Mouse (Mus musculus) intestine, postnatal 0 days (tissue): ENCODE measurements at regions not wholly inside any gene's neighbourhood (a gene's known extent, or its start where the extent isn't known, plus 50 kb on each side); places are given as distances from the start of the nearest gene placed in this dataset.
A peak's percentile ranks its signal among the peaks of the same experiment; 100 is the strongest.

Experiments used
- ATAC-seq: fragments of 200-750 bp; cut with Nextera tagmentation; 2 replicates; pipeline ENCODE4 v1.8.0; 2017; ENCODE audit warnings: mild to moderate bottlenecking, moderate TSS enrichment, moderate library complexity
- H3K27ac ChIP-seq: fragments of 300-500 bp; sonication (generic); 2 replicates; pipeline ENCODE4 v1.5.1; 2014; ENCODE audit warnings: mild to moderate bottlenecking, low read depth, low read length, moderate library complexity
- H3K27me3 ChIP-seq: fragments of 300-500 bp; sonication (generic); replicated peaks from 2 replicates; pipeline ENCODE4 v1.6.1; 2014; ENCODE audit warnings: low read length, mixed read lengths; ENCODE audit not compliant: control insufficient read depth, insufficient read depth
- H3K36me3 ChIP-seq: fragments of 300-500 bp; sonication (generic); 2 replicates; pipeline ENCODE4 v1.6.1; 2014; ENCODE audit warnings: mild to moderate bottlenecking, moderate library complexity; ENCODE audit not compliant: control insufficient read depth, insufficient read depth
- H3K4me1 ChIP-seq: fragments of 300-500 bp; sonication (generic); replicated peaks from 2 replicates; pipeline ENCODE4 v1.6.1; 2014; ENCODE audit warnings: antibody characterized with exemption, low read length, mixed read lengths; ENCODE audit not compliant: control insufficient read depth, insufficient read depth
- H3K4me2 ChIP-seq: fragments of 300-500 bp; sonication (generic); replicated peaks from 2 replicates; pipeline ENCODE4 v1.6.1; 2014; ENCODE audit warnings: low read depth, mild to moderate bottlenecking, moderate library complexity
- H3K4me3 ChIP-seq: fragments of 300-500 bp; sonication (generic); 2 replicates; pipeline ENCODE4 v1.5.1; 2014; ENCODE audit warnings: low read depth, low read length
- H3K9ac ChIP-seq: fragments of 300-500 bp; sonication (generic); 2 replicates; pipeline ENCODE4 v1.6.1; 2014; ENCODE audit warnings: mild to moderate bottlenecking, low read depth, low read length
- H3K9me3 ChIP-seq: fragments of 300-500 bp; sonication (generic); 2 replicates; pipeline ENCODE4 v1.6.1; 2016; ENCODE audit warnings: mixed run types; ENCODE audit not compliant: control insufficient read depth
- CTCF ChIP-seq: sonication (generic); IDR thresholded peaks from 2 replicates; pipeline ENCODE4 v1.5.1; 2016; ENCODE audit warnings: low read depth, mild to moderate bottlenecking, control low read depth, antibody characterized with exemption, moderate library complexity
- WGBS: fragments of 180-500 bp; shearing (Covaris S2); extraction: QIAGEN DNeasy Blood & Tissue Kit; methylation state at CpG from one replicate; pipeline ENCODE4 v1.1.7; 2014; 5-methylcytosine and 5-hydroxymethylcytosine counted together

DNA sequence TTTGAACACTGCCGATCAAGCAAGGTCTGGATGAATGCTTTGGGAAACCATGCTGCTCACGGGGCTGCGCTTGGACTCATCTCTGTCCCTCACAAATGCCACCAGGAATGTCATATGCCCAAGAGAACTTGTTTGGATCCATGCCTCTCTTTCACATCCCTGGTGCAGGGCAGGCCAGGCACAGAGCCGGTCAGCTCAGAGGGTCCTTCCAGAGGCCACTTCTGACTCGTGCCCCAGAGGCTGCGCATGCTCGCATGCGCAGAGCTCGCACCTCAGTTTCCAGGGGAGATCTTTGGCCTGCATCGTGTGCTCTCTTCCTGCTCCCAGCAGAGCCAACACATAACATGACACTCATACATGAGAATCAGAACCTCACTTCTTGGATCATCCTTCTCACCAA lies 111.1 kb downstream of the Tfap2c start:
- no peaks in the 10 kb centered on the region for H3K36me3 ChIP-seq
- no peaks in the 10 kb centered on the region for H3K9me3 ChIP-seq
- no peak overlapping the region for H3K27ac ChIP-seq
- ATAC-seq = no peak
- H3K9ac ChIP-seq = no peak overlapping the region
- 76% methylated on average over 10 of the region's 10 CpGs for WGBS
- H3K4me3 ChIP-seq = no peak overlapping the region
- no peak for TF ChIP-seq CTCF
- H3K27me3 ChIP-seq = peaks cover 9% of the 10 kb centered on the region; the same call in 1 of the 2 replicates
- no peaks in the 10 kb centered on the region for H3K4me1 ChIP-seq
- no peak overlapping the region for H3K4me2 ChIP-seq

GRCm38 (mm10) chr2:172660916-172661315 lies 111.5 kb downstream of the Tfap2c start:
- no peaks in the 10 kb centered on the region for H3K9me3 ChIP-seq
- no peak for ATAC-seq
- peaks cover 9% of the 10 kb centered on the region; the same call in 1 of the 2 replicates for H3K27me3 ChIP-seq
- no peaks in the 10 kb centered on the region for H3K4me1 ChIP-seq
- no peaks in the 10 kb centered on the region for H3K36me3 ChIP-seq
- WGBS = 23% methylated on average over 7 of the region's 7 CpGs
- no peak overlapping the region for H3K4me3 ChIP-seq
- no peak for TF ChIP-seq CTCF
- no peak overlapping the region for H3K4me2 ChIP-seq
- no peak overlapping the region for H3K27ac ChIP-seq
- H3K9ac ChIP-seq = no peak overlapping the region

DNA sequence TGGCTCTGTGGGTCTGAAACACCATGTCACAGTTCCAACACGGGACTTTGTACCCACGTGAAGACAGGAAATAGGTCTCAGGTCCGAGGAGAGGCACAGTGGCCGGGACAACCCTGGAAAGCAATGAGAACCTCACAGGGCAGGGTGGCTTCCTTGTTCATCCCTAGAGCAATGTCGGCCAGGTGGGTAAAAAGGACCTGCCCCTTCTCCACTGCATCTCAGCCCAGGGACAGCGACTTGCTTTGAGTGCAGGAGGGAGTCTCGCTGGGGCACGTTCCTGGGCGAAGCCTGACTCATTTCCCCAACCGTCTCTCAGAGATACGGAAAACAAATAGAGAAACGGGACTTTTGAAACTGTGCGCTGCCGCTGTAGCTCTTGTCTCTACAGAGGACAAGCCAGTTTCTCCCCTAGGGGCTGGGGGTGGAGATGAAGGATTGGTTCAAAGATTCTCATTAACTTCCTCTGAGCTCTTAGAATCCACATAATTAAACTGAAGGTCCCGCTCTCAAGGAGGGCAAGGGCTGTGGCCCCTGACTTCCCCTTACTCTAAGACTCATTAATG lies 112.1 kb downstream of the Tfap2c start:
- WGBS = 11% methylated on average over 15 of the region's 15 CpGs

DNA sequence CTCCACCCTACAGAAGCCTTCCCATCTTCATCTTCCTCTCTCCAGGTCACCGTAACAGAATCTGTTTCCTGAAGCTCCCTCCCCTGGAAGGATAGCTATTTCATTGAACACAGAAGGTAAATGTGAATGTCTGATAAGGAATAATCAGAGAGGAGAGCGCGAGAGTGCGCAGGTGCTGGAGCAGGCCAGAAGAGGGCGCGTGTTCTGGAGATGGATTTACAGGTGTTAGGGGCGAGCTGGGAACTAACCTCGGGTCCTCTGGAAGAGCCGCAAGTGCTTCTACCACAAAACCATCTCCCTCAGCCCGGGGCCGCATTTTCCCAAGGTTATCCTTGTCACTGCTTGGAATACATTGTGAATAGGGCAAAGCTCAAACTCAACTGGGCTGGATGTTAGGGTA lies 112.8 kb downstream of the Tfap2c start:
- Histone ChIP-seq H3K9ac (no peak overlapping the region), H3K27ac (no peak overlapping the region), H3K9me3 (no peaks in the 10 kb centered on the region), H3K27me3 (peaks cover 9% of the 10 kb centered on the region; the same call in 1 of the 2 replicates), H3K4me3 (no peak overlapping the region), H3K4me1 (no peaks in the 10 kb centered on the region), H3K4me2 (no peak overlapping the region), H3K36me3 (no peaks in the 10 kb centered on the region)
- ATAC-seq = no peak
- peak; percentile 18; the same call in 1 of the 2 replicates for TF ChIP-seq CTCF
- WGBS = 68% methylated on average over 11 of the region's 11 CpGs

More for the DNA sequence above, 112.1 kb downstream of the Tfap2c start:
- Histone ChIP-seq H3K36me3 (no peaks in the 10 kb centered on the region), H3K9me3 (no peaks in the 10 kb centered on the region), H3K4me1 (no peaks in the 10 kb centered on the region), H3K4me2 (no peak overlapping the region), H3K9ac (no peak overlapping the region), H3K27ac (no peak overlapping the region), H3K27me3 (peaks cover 9% of the 10 kb centered on the region; the same call in 1 of the 2 replicates), H3K4me3 (no peak overlapping the region)
- no peak for TF ChIP-seq CTCF
- no peak for ATAC-seq

DNA sequence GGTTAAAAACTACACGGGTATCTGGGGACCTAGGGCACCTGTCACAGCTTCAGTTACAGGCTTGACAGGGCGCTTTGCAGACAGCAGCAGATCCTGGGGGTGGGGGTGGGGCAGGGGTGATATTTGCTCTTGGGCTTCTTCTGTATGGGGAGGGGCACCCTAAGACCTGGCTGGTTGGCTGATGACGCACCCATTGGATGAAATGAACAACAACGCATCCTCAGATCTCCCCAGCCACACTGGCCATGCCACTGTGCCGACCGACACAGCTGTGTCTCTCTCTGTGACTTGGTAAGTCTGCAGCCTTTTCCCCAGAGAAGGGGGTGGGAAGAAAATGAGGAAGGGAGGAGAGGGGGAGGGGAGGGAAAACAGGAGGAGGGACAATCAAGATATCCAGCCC lies 114.3 kb downstream of the Tfap2c start:
- 17% methylated on average over 6 of the region's 6 CpGs for WGBS
- Histone ChIP-seq H3K9me3 (no peaks in the 10 kb centered on the region), H3K9ac (no peak overlapping the region), H3K4me1 (no peaks in the 10 kb centered on the region), H3K27me3 (peaks cover 9% of the 10 kb centered on the region; the same call in 1 of the 2 replicates), H3K4me3 (no peak overlapping the region), H3K27ac (no peak overlapping the region), H3K4me2 (no peak overlapping the region), H3K36me3 (no peaks in the 10 kb centered on the region)
- no peak for ATAC-seq
- no peak for TF ChIP-seq CTCF

DNA sequence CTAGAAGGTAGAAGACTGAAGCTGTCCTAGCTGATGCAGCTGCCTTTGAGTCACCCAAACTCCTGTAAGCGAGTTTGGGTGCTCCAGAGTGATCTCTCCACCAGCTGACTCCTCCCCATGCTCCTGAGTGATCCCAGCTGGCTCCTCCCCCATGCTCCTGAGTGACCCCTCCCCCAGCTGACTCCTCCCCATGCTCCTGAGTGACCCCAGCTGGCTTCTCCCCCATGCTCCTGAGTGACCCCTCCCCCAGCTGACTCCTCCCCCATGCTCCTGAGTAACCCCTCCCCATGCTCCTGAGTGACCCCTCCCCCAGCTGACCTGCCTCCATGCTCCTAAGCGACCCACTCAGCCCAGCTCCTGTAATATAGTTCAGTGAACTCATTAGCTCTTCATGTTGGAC lies 123.7 kb downstream of the Tfap2c start:
- ATAC-seq = no peak
- H3K36me3 ChIP-seq = no peaks in the 10 kb centered on the region
- WGBS = 15% methylated on average over 2 of the region's 2 CpGs
- no peaks in the 10 kb centered on the region for H3K27me3 ChIP-seq
- no peak for TF ChIP-seq CTCF
- no peak overlapping the region for H3K4me3 ChIP-seq
- H3K4me1 ChIP-seq = no peaks in the 10 kb centered on the region
- no peak overlapping the region for H3K27ac ChIP-seq
- H3K4me2 ChIP-seq = no peak overlapping the region
- no peak overlapping the region for H3K9ac ChIP-seq
- no peaks in the 10 kb centered on the region for H3K9me3 ChIP-seq

DNA sequence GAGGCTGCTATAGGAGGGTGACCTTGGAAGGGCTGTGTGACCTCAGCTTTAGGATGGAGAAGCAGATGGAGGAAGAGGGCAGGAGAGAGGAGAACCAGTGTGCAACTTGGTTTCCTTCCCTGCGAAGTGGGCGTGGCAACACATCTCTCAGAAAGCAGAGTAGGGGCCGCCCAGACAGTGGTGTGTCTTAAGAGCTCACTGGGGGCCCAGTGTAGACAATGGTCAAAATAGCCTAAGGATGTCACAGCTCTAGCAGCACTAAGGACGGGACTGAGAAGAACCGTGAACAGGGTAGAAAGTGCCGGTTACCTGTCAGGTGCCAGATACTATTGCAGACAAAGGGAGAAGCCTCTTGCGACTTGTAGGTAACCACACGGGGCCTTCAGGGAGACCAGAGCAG lies 125.2 kb downstream of the Tfap2c start:
- Histone ChIP-seq H3K4me3 (no peak overlapping the region), H3K36me3 (no peaks in the 10 kb centered on the region), H3K9me3 (no peaks in the 10 kb centered on the region), H3K4me2 (no peak overlapping the region), H3K4me1 (no peaks in the 10 kb centered on the region), H3K27ac (no peak overlapping the region), H3K27me3 (no peaks in the 10 kb centered on the region), H3K9ac (no peak overlapping the region)
- ATAC-seq = no peak
- WGBS = 67% methylated on average over 8 of the region's 8 CpGs
- no peak for TF ChIP-seq CTCF
